ENCODE assay signal across 9 mouse cellular contexts in the genomic region with DNA sequence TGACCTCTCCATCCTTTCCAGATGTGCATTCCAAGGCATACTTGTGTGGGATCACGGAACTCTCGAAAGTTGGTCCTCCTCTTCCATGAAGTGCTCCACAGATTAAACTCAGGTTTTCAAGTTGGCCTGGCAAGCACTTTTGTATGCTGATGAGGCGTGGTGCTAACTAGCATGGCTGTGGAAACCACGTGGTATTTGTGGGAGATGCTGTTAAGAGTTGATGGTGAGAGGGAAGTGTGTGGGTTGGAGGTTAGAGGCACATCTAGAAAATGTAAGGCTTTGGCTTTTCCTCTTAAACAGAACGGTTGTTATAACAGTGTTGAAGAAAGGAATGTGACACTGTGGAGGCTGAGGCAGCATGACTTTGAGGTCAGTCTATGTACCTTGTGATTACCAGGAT. TPM values are rescaled to one million over a fixed set of nuclear protein-coding genes. Genes with fewer than 3 reads are reported as not detected.
"Had no signal": no experiment of that assay in that cellular context is flagged by ENCODE, and none has a peak within 500 bp of the region (broad histone marks: within the 10 kb centered on the region; RNA-seq: fewer than 3 reads in every experiment).

No protein-coding gene starts in this region.

- ATAC-seq: lung, postnatal 0 days; midbrain, embryonic 16.5 days had no signal

- DNase-seq: kidney, postnatal 25 days; lung, adult 2 months; right cerebral cortex, postnatal 14 days; thymus, postnatal 25 days had no signal

RNA-seq across cellular contexts. Expression of gene Gm10647, which starts 24.2 kb away (rescaled TPM):
- total RNA-seq: megakaryocyte-erythroid progenitor cell, adult 5-6 weeks had no signal
- polyA plus RNA-seq: liver, embryonic 11.5 days; macrophage had no signal

RNA-seq across cellular contexts. Expression of gene Aph1b, which starts 25.7 kb away (rescaled TPM):
- total RNA-seq: megakaryocyte-erythroid progenitor cell, adult 5-6 weeks had no signal
